Mouse (Mus musculus) cerebellum, adult 2 months (tissue): ENCODE measurements around the gene Med27.

Experiments
- CTCF ChIP-seq: fragments of 200-500 bp; IDR thresholded peaks from 2 replicates; pipeline ENCODE4 v1.5.1; 2011; ENCODE audit warnings: low read depth, mild to moderate bottlenecking, control low read depth, low read length, moderate library complexity, borderline replicate concordance; ENCODE audit not compliant: insufficient read depth
- POLR2A ChIP-seq: fragments of 200-500 bp; IDR thresholded peaks from 2 replicates; pipeline ENCODE4 v1.6.1; 2011; ENCODE audit warnings: low read length, control low read depth, borderline replicate concordance; ENCODE audit not compliant: insufficient read depth

DNA sequence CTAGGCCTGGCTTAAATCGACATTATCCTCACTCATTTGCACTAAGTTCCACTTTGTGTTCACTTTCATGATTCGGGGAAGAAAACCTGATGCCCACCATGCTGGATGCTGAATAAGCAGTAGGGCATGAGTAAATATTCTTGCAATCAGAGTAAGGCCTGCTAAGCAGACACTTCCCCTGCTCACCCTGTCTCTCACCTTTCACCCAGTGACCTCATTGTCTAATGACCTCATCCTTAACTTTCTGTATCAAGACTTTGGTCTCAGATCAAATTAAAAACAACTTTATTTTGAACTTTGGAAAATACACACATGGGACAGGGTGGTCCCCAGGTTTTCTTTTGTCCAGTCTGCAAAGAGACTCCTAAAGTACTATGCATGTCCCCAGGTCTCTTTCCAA lies 78.8 kb downstream of the Med27 start:
- TF ChIP-seq CTCF: no peak
- TF ChIP-seq POLR2A: no peak
